Comparison of ENCODE assay signal across 19 mouse cellular contexts in genomic region chr3:85423376-85423997, GRCm38 (mm10).
DNase-seq lines count a peak whose midpoint lies in the region; ATAC-seq lines count a peak whose summit lies in the region.
"Had no signal": no experiment of that assay in that cellular context is flagged by ENCODE, and none has a peak within 500 bp of the region (broad histone marks: within the 10 kb centered on the region; RNA-seq: fewer than 3 reads in every experiment).

No protein-coding gene starts in this region.

- no peaks in the 10 kb centered on the region for H3K36me3 ChIP-seq in forebrain, embryonic 14.5 days (ENCODE audit: control insufficient read depth, insufficient read depth, low read length)
- H3K36me3 ChIP-seq in forebrain, embryonic 11.5 days (ENCODE audit: control insufficient read depth, insufficient read depth, low read length): no peaks in the 10 kb centered on the region
- no peaks in the 10 kb centered on the region for H3K36me3 ChIP-seq in hindbrain, embryonic 14.5 days (replicated peaks; ENCODE audit: control insufficient read depth, insufficient read depth)
- no peaks in the 10 kb centered on the region for H3K36me3 ChIP-seq in hindbrain, embryonic 16.5 days (ENCODE audit: control insufficient read depth, insufficient read depth, low read length)
- no peaks in the 10 kb centered on the region for H3K36me3 ChIP-seq in midbrain, embryonic 15.5 days (replicated peaks)
- H3K36me3 ChIP-seq in midbrain, embryonic 11.5 days (ENCODE audit: control insufficient read depth, insufficient read depth, low read length): no peaks in the 10 kb centered on the region
- H3K36me3 ChIP-seq: embryonic facial prominence, embryonic 13.5 days; hindbrain, embryonic 15.5 days had no signal

- no peaks in the 10 kb centered on the region for H3K4me1 ChIP-seq in forebrain, embryonic 14.5 days (ENCODE audit: control insufficient read depth, insufficient read depth, low read length)
- no peaks in the 10 kb centered on the region for H3K4me1 ChIP-seq in forebrain, embryonic 11.5 days (replicated peaks; ENCODE audit: control insufficient read depth, insufficient read depth, low read length)
- H3K4me1 ChIP-seq in hindbrain, embryonic 14.5 days (replicated peaks; ENCODE audit: control insufficient read depth, insufficient read depth, low read length): no peaks in the 10 kb centered on the region
- H3K4me1 ChIP-seq in hindbrain, embryonic 16.5 days (ENCODE audit: control insufficient read depth, insufficient read depth, low read depth, low read length): no peaks in the 10 kb centered on the region
- H3K4me1 ChIP-seq in midbrain, embryonic 15.5 days: no peaks in the 10 kb centered on the region
- H3K4me1 ChIP-seq in midbrain, embryonic 11.5 days (ENCODE audit: control insufficient read depth, insufficient read depth, low read length): no peaks in the 10 kb centered on the region
- H3K4me1 ChIP-seq: embryonic facial prominence, embryonic 13.5 days; hindbrain, embryonic 15.5 days had no signal

- H3K27me3 ChIP-seq in forebrain, embryonic 14.5 days (replicated peaks; ENCODE audit: control insufficient read depth, insufficient read depth, low read length): no peaks in the 10 kb centered on the region
- no peaks in the 10 kb centered on the region for H3K27me3 ChIP-seq in forebrain, embryonic 11.5 days (ENCODE audit: control insufficient read depth, insufficient read depth, low read length)
- H3K27me3 ChIP-seq in hindbrain, embryonic 14.5 days (ENCODE audit: control insufficient read depth, insufficient read depth, low read length): no peaks in the 10 kb centered on the region
- H3K27me3 ChIP-seq in hindbrain, embryonic 16.5 days (replicated peaks; ENCODE audit: control insufficient read depth, insufficient read depth, low read length): no peaks in the 10 kb centered on the region
- no peaks in the 10 kb centered on the region for H3K27me3 ChIP-seq in midbrain, embryonic 15.5 days (replicated peaks)
- no peaks in the 10 kb centered on the region for H3K27me3 ChIP-seq in midbrain, embryonic 11.5 days (ENCODE audit: control insufficient read depth, insufficient read depth, low read length)
- H3K27me3 ChIP-seq: embryonic facial prominence, embryonic 13.5 days; hindbrain, embryonic 15.5 days had no signal

- H3K4me2 ChIP-seq in forebrain, embryonic 14.5 days (ENCODE audit: low read length): no peak overlapping the region
- H3K4me2 ChIP-seq in forebrain, embryonic 11.5 days (ENCODE audit: low read depth, low read length, severe bottlenecking): no peak overlapping the region
- no peak overlapping the region for H3K4me2 ChIP-seq in hindbrain, embryonic 14.5 days (replicated peaks)
- H3K4me2 ChIP-seq in hindbrain, embryonic 16.5 days (ENCODE audit: low read length): no peak overlapping the region
- no peak overlapping the region for H3K4me2 ChIP-seq in midbrain, embryonic 15.5 days
- no peak overlapping the region for H3K4me2 ChIP-seq in midbrain, embryonic 11.5 days
- H3K4me2 ChIP-seq: embryonic facial prominence, embryonic 13.5 days; hindbrain, embryonic 15.5 days had no signal

- WGBS in forebrain, embryonic 14.5 days: 59% methylated on average over 5 of the region's 5 CpGs
- 65% methylated on average over 5 of the region's 5 CpGs for WGBS in forebrain, embryonic 11.5 days
- WGBS in hindbrain, embryonic 14.5 days: 54% methylated on average over 5 of the region's 5 CpGs
- WGBS in hindbrain, embryonic 16.5 days: 50% methylated on average over 5 of the region's 5 CpGs
- WGBS in midbrain, embryonic 15.5 days: 40% methylated on average over 5 of the region's 5 CpGs
- 56% methylated on average over 5 of the region's 5 CpGs for WGBS in midbrain, embryonic 11.5 days

- peak; percentile 2 for DNase-seq in forebrain, embryonic 14.5 days (ENCODE audit: low spot score)
- DNase-seq in forebrain, embryonic 11.5 days (ENCODE audit: low spot score): no peak
- no peak for DNase-seq in hindbrain, embryonic 14.5 days (ENCODE audit: low spot score)
- DNase-seq in midbrain, embryonic 11.5 days (ENCODE audit: low spot score, missing footprints): no peak
- no peak for DNase-seq in ovary, postnatal 10 days (ENCODE audit: low spot score)
- DNase-seq: adrenal gland, postnatal 10 days; cerebellum, adult 18-20 months; cerebellum, adult 9-11 months; cerebellum, postnatal 36 days; gastrocnemius, adult 2 months; gastrocnemius, postnatal 25 days; heart, postnatal 10 days; heart, postnatal 4 days had no signal

- no peak overlapping the region for H3K9ac ChIP-seq in forebrain, embryonic 14.5 days (ENCODE audit: low read length)
- H3K9ac ChIP-seq in forebrain, embryonic 11.5 days (ENCODE audit: low read length): no peak overlapping the region
- no peak overlapping the region for H3K9ac ChIP-seq in hindbrain, embryonic 14.5 days
- no peak overlapping the region for H3K9ac ChIP-seq in hindbrain, embryonic 16.5 days (ENCODE audit: low read depth, low read length)
- H3K9ac ChIP-seq in midbrain, embryonic 15.5 days: no peak overlapping the region
- H3K9ac ChIP-seq in midbrain, embryonic 11.5 days (ENCODE audit: low read length): no peak overlapping the region
- H3K9ac ChIP-seq: embryonic facial prominence, embryonic 13.5 days; hindbrain, embryonic 15.5 days had no signal

- no peaks in the 10 kb centered on the region for H3K9me3 ChIP-seq in forebrain, embryonic 14.5 days (replicated peaks; ENCODE audit: control insufficient read depth, low read length)
- H3K9me3 ChIP-seq in forebrain, embryonic 11.5 days (ENCODE audit: control insufficient read depth, low read length): no peaks in the 10 kb centered on the region
- H3K9me3 ChIP-seq in hindbrain, embryonic 14.5 days (ENCODE audit: control insufficient read depth, low read length): no peaks in the 10 kb centered on the region
- H3K9me3 ChIP-seq in hindbrain, embryonic 16.5 days (ENCODE audit: control insufficient read depth, low read length): no peaks in the 10 kb centered on the region
- no peaks in the 10 kb centered on the region for H3K9me3 ChIP-seq in midbrain, embryonic 15.5 days
- H3K9me3 ChIP-seq in midbrain, embryonic 11.5 days (ENCODE audit: control insufficient read depth, low read length): no peaks in the 10 kb centered on the region
- H3K9me3 ChIP-seq: embryonic facial prominence, embryonic 13.5 days; hindbrain, embryonic 15.5 days had no signal

- H3K4me3 ChIP-seq in forebrain, embryonic 14.5 days (ENCODE audit: low read depth, low read length): no peak overlapping the region
- H3K4me3 ChIP-seq in forebrain, embryonic 11.5 days (ENCODE audit: low read depth, low read length): no peak overlapping the region
- no peak overlapping the region for H3K4me3 ChIP-seq in hindbrain, embryonic 14.5 days (replicated peaks; ENCODE audit: low read length)
- H3K4me3 ChIP-seq in hindbrain, embryonic 16.5 days (ENCODE audit: low read length): no peak overlapping the region
- no peak overlapping the region for H3K4me3 ChIP-seq in midbrain, embryonic 15.5 days
- H3K4me3 ChIP-seq in midbrain, embryonic 11.5 days (ENCODE audit: low read depth, low read length): no peak overlapping the region
- H3K4me3 ChIP-seq: embryonic facial prominence, embryonic 13.5 days; gastrocnemius, adult 2 months; hindbrain, embryonic 15.5 days had no signal

- H3K27ac ChIP-seq in forebrain, embryonic 14.5 days (ENCODE audit: low read depth, low read length): no peak overlapping the region
- H3K27ac ChIP-seq in forebrain, embryonic 11.5 days (ENCODE audit: low read depth, low read length): no peak overlapping the region
- no peak overlapping the region for H3K27ac ChIP-seq in hindbrain, embryonic 14.5 days
- H3K27ac ChIP-seq in hindbrain, embryonic 16.5 days (ENCODE audit: low read depth, low read length): no peak overlapping the region
- no peak overlapping the region for H3K27ac ChIP-seq in midbrain, embryonic 15.5 days
- no peak overlapping the region for H3K27ac ChIP-seq in midbrain, embryonic 11.5 days (ENCODE audit: low read depth, low read length)
- H3K27ac ChIP-seq: embryonic facial prominence, embryonic 13.5 days; gastrocnemius, adult 2 months; hindbrain, embryonic 15.5 days had no signal

- no peak for ATAC-seq in forebrain, embryonic 14.5 days
- no peak for ATAC-seq in forebrain, embryonic 11.5 days (replicated peaks; ENCODE audit: low FRiP score)
- peak; percentile 48; the same call in 1 of the 2 replicates for ATAC-seq in hindbrain, embryonic 14.5 days (ENCODE audit: low FRiP score)
- no peak; the same call in 1 of the 2 replicates for ATAC-seq in hindbrain, embryonic 16.5 days
- ATAC-seq in midbrain, embryonic 15.5 days (replicated peaks): peak; percentile 75
- ATAC-seq in midbrain, embryonic 11.5 days (ENCODE audit: low FRiP score): no peak
- ATAC-seq: forebrain, embryonic 16.5 days; inflammation-experienced regulatory T-cells, adult 6 months had no signal

Comparison
In these comparisons a context has a peak if more than half of its experiments do, and no peak if none do; other contexts are left out.
1. ATAC-seq: peak in hindbrain, embryonic 14.5 days (single experiment) and midbrain, embryonic 15.5 days (single experiment); none in forebrain, embryonic 14.5 days (single experiment), forebrain, embryonic 11.5 days (single experiment), hindbrain, embryonic 16.5 days (single experiment) and midbrain, embryonic 11.5 days (single experiment).